Comparison of ENCODE assay signal across 8 mouse cellular contexts in the genomic region with DNA sequence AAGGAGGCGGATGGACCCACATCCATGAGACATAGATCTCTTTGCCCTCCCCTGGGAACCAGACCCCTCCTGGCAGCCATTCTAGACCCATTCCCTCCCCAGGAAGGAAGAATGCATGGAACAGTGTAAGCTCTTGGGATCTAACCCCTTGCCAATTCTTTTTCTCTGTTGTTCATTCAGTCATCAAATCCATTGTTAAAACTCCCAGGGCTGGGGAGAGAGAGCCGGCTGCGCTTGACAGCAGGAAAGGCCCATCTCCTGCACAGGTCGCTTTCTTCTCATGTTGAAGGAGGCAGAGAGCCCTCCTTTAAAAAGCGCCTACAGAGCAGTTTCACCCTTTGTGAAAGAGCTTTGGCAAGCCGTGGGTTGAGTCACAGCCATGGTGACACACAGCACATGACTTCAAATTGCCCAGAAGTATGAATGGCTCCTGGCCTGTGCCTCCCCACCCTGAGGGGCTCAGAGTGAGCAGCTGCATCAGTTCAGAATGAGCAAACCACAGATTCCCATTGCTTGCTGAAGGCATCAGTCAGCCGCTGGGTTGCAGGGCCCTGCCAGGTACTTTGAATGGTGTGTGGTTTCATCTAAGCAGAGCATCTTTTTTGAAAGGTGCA. TPM values are rescaled to one million over a fixed set of nuclear protein-coding genes. Genes with fewer than 3 reads are reported as not detected.
DNase-seq lines count a peak whose midpoint lies in the region; ATAC-seq and TF ChIP-seq lines count a peak whose summit lies in the region.

No protein-coding gene starts in this region.

- no peak overlapping the region for H3K9ac ChIP-seq in kidney, embryonic 14.5 days (ENCODE audit: low read depth, low read length)

- H3K27ac ChIP-seq in kidney, adult 2 months (ENCODE audit: insufficient read depth, low read depth, low read length) = peak overlapping the region; percentile 27; the same call in 1 of the 2 replicates
- no peak overlapping the region for H3K27ac ChIP-seq in kidney, embryonic 14.5 days (ENCODE audit: low read depth, low read length)

- H3ac ChIP-seq in myocyte (ENCODE audit: control insufficient read depth, insufficient read length) = no peak overlapping the region

- no peaks in the 10 kb centered on the region for H3K79me2 ChIP-seq in myocyte (ENCODE audit: control insufficient read depth, insufficient read depth)

- H3K4me1 ChIP-seq in kidney, adult 2 months (ENCODE audit: control insufficient read depth, insufficient read depth, low read length) = peaks cover 12% of the 10 kb centered on the region
- peaks cover 37% of the 10 kb centered on the region for H3K4me1 ChIP-seq in kidney, embryonic 14.5 days (ENCODE audit: control insufficient read depth, insufficient read depth, low read length)

- WGBS in kidney, adult 2 months = 64% methylated on average over 7 of the region's 7 CpGs
- WGBS in kidney, embryonic 14.5 days = 73% methylated on average over 7 of the region's 7 CpGs

- H3K4me2 ChIP-seq in kidney, embryonic 14.5 days (replicated peaks; ENCODE audit: low read depth, low read length) = no peak overlapping the region
- H3K4me2 ChIP-seq in myocyte (ENCODE audit: low read depth) = peak overlapping the region; percentile 100

- H3K27me3 ChIP-seq in kidney, adult 2 months (replicated peaks; ENCODE audit: control insufficient read depth, insufficient read depth, low read length) = no peaks in the 10 kb centered on the region
- H3K27me3 ChIP-seq in kidney, embryonic 14.5 days (ENCODE audit: control insufficient read depth, insufficient read depth, low read length) = no peaks in the 10 kb centered on the region
- no peaks in the 10 kb centered on the region for H3K27me3 ChIP-seq in myocyte (ENCODE audit: control insufficient read depth, insufficient read depth, insufficient read length)

- H3K4me3 ChIP-seq in kidney, adult 2 months (ENCODE audit: insufficient read depth, low read depth, low read length) = no peak overlapping the region
- no peak overlapping the region for H3K4me3 ChIP-seq in kidney, embryonic 14.5 days (ENCODE audit: low read length)
- peak overlapping the region; percentile 30 for H3K4me3 ChIP-seq in myocyte

- H3K9me3 ChIP-seq in kidney, embryonic 14.5 days (ENCODE audit: control insufficient read depth, low read length) = no peaks in the 10 kb centered on the region

- no peak for TF ChIP-seq POLR2A in kidney, adult 2 months (IDR thresholded peaks at IDR 0.05; ENCODE audit: low read depth, low read length)
- no peak for TF ChIP-seq POLR2A in myocyte (IDR thresholded peaks at IDR 0.05; ENCODE audit: insufficient read length, low read depth)

- ATAC-seq in kidney, embryonic 14.5 days (ENCODE audit: low FRiP score, low TSS enrichment) = no peak
- ATAC-seq in granulocyte monocyte progenitor cell, adult 5-6 weeks (replicated peaks; ENCODE audit: poor library complexity, severe bottlenecking) = peak; percentile 67

- DNase-seq in kidney, adult 2 months = peak; percentile 48
- peak; percentile 78 for DNase-seq in CD4-positive helper T cell, adult 2 months (ENCODE audit: low read depth, low spot score)
- DNase-seq in adrenal gland, postnatal 14 days = peak; percentile 81
- no peak for DNase-seq in ovary, postnatal 14 days (ENCODE audit: low spot score)
- DNase-seq in left cerebral cortex, adult 8-10 months (ENCODE audit: low spot score in 2 of 2) = no peak

- no peaks in the 10 kb centered on the region for H3K36me3 ChIP-seq in kidney, adult 2 months (ENCODE audit: control insufficient read depth, insufficient read depth, low read length)
- no peaks in the 10 kb centered on the region for H3K36me3 ChIP-seq in kidney, embryonic 14.5 days (ENCODE audit: control insufficient read depth, insufficient read depth, low read length)
- no peaks in the 10 kb centered on the region for H3K36me3 ChIP-seq in myocyte (ENCODE audit: control insufficient read depth, insufficient read depth)

- TF ChIP-seq CTCF in kidney, adult 2 months (conservative IDR thresholded peaks at IDR 0.05; ENCODE audit: insufficient read depth, insufficient read length, low read depth, low read length) = no peak

TF ChIP-seq in myocyte, 11 proteins besides CTCF, POLR2A, EP300 and RAD21:
- no peak for TF ChIP-seq E2F4 (IDR thresholded peaks at IDR 0.05; ENCODE audit: insufficient read depth)
- peak; percentile 13; the same call in 1 of the 2 replicates for TF ChIP-seq CEBPB (IDR thresholded peaks at IDR 0.05; ENCODE audit: insufficient read depth, poor library complexity, severe bottlenecking)
- no peak for TF ChIP-seq REST (IDR thresholded peaks at IDR 0.05; ENCODE audit: insufficient read depth, insufficient read length)
- TF ChIP-seq MAX (IDR thresholded peaks at IDR 0.05; ENCODE audit: low read depth) = no peak
- no peak for TF ChIP-seq SRF (IDR thresholded peaks at IDR 0.05; ENCODE audit: control insufficient read depth, insufficient read length, low read depth)
- peak in 2 of 3 experiments; percentile 49 to 88 for TF ChIP-seq MYOG (IDR thresholded peaks at IDR 0.05; ENCODE audit: control insufficient read depth in 1 of 3, insufficient read depth in 1 of 3, insufficient read length in 2 of 3, low read depth in 2 of 3)
- peak in 2 of 3 experiments; percentile 75 to 87 for TF ChIP-seq MYOD1 (IDR thresholded peaks at IDR 0.05; ENCODE audit: control insufficient read depth in 1 of 3, insufficient read length in 2 of 3, low read depth in 2 of 3)
- TF ChIP-seq POLR2AphosphoS2 (IDR thresholded peaks at IDR 0.05; ENCODE audit: insufficient read length, low read depth) = no peak
- no peak for TF ChIP-seq TCF3 (IDR thresholded peaks at IDR 0.05; ENCODE audit: insufficient read length, low read depth)
- TF ChIP-seq TCF12 (IDR thresholded peaks at IDR 0.05; ENCODE audit: insufficient read depth, poor library complexity, severe bottlenecking) = no peak
- peak; percentile 63 for TF ChIP-seq USF1 (IDR thresholded peaks at IDR 0.05; ENCODE audit: low read depth)

RNA-seq across cellular contexts. Expression of a gene that starts 26.3 kb away (rescaled TPM):
- 90.0 and 93.3 TPM in 2 replicates for polyA plus RNA-seq in kidney, adult 2 months (2012; rRNA removed)
- 69.0 and 75.2 TPM in 2 replicates for polyA plus RNA-seq in kidney, embryonic 14.5 days (2014; fragmentation: Nextera tagmentation; extraction: Ambion mirVana)
- 95.5 and 107 TPM in 2 replicates for total RNA-seq in adrenal gland, postnatal 14 days (2021)
- total RNA-seq in granulocyte monocyte progenitor cell, adult 5-6 weeks (2014; fragmentation: Nextera tagmentation) = 7.5 and 15.3 TPM in 2 replicates
- total RNA-seq in granulocyte monocyte progenitor cell, adult 5-6 weeks (2017) = 65.5 and 75.3 TPM in 2 replicates
- 18.0 TPM for polyA plus RNA-seq in myocyte (2012; fragmentation: generic; extraction: Trizol)
- 10 to 100 TPM; 30.4 to 36.8 (median 35.1) TPM for total RNA-seq in left cerebral cortex, adult 8-10 months (2022)

Comparison
In these comparisons a context has a peak if more than half of its experiments do, and no peak if none do; other contexts are left out.
1. DNase-seq: peak in kidney, adult 2 months (single experiment), CD4-positive helper T cell, adult 2 months (single experiment) and adrenal gland, postnatal 14 days (single experiment); none in ovary, postnatal 14 days (single experiment) and left cerebral cortex, adult 8-10 months (0 of 2).